Mouse (Mus musculus): ENCODE data around the gene Crocc2. TPM values are rescaled to one million over a fixed set of nuclear protein-coding genes. Genes with fewer than 3 reads are reported as not detected.

Gene Crocc2
- total and polyA plus RNA-seq, 2 experiments from 2014 or later = 0.08 to 0.34 TPM

- no peak overlapping the region for H3K4me3 ChIP-seq (ENCODE audit: low read depth, low read length)
- H3K4me1 ChIP-seq (ENCODE audit: control insufficient read depth, insufficient read depth) = no peaks in the 10 kb centered on the region
- no peak overlapping the region for H3K4me2 ChIP-seq (ENCODE audit: low read depth, low read length)
- H3K9ac ChIP-seq (replicated peaks; ENCODE audit: low read depth, low read length) = no peak overlapping the region
- no peaks in the 10 kb centered on the region for H3K9me3 ChIP-seq (replicated peaks; ENCODE audit: control insufficient read depth, low read length)
- ATAC-seq (ENCODE audit: insufficient read depth, low read depth) (no peak), DNase-seq (ENCODE audit: low spot score) (no peak)
- H3K27me3 ChIP-seq (ENCODE audit: control insufficient read depth, insufficient read depth, low read length) = no peaks in the 10 kb centered on the region
- 74% methylated on average over 6 of the region's 6 CpGs for WGBS
- TF ChIP-seq CTCF (IDR thresholded peaks at IDR 0.05; ENCODE audit: low read depth) (no peak), EP300 (IDR thresholded peaks at IDR 0.05; ENCODE audit: low read depth) (no peak)
- no peaks in the 10 kb centered on the region for H3K36me3 ChIP-seq (replicated peaks; ENCODE audit: control insufficient read depth, insufficient read depth, low read length)
- H3K27ac ChIP-seq (ENCODE audit: low read depth) = no peak overlapping the region
Measured at GRCm38 (mm10) chr1:93271751-93272150, 103.2 kb downstream of the Crocc2 start.

DNA sequence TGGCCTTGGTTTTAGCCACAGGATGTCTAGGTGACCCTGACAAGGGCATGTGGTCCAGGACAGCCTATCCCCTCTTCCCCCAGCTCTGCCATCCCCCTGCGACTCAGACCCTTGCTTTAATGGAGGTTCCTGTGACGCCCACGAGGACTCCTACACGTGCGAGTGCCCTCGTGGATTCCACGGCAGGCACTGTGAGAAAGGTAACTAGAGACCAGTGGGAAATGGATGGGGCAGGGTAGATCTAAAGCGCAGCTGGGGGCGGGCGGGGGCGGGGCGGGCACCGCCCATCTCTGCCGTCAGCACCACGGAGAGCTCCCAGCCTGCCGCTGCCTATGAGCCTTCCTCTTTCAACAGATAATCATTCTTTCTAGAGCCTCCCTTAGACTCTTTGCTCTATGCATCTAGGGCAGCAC, 103.9 kb downstream of the Crocc2 start:
- no peaks in the 10 kb centered on the region for H3K27me3 ChIP-seq (ENCODE audit: control insufficient read depth, insufficient read depth, low read length)
- no peak for ATAC-seq (ENCODE audit: insufficient read depth, low read depth)
- no peaks in the 10 kb centered on the region for H3K36me3 ChIP-seq (replicated peaks; ENCODE audit: control insufficient read depth, insufficient read depth, low read length)
- 4% methylated on average over 15 of the region's 16 CpGs for WGBS
- no peak overlapping the region for H3K27ac ChIP-seq (ENCODE audit: low read depth)
- no peak overlapping the region for H3K4me2 ChIP-seq (ENCODE audit: low read depth, low read length)
- H3K9me3 ChIP-seq (replicated peaks; ENCODE audit: control insufficient read depth, low read length) = no peaks in the 10 kb centered on the region
- no peak overlapping the region for H3K9ac ChIP-seq (replicated peaks; ENCODE audit: low read depth, low read length)
- no peak for TF ChIP-seq CTCF (IDR thresholded peaks at IDR 0.05; ENCODE audit: low read depth)
- no peak for TF ChIP-seq EP300 (IDR thresholded peaks at IDR 0.05; ENCODE audit: low read depth)
- no peak overlapping the region for H3K4me3 ChIP-seq (ENCODE audit: low read depth, low read length)
- peak; percentile 55 for DNase-seq (ENCODE audit: low spot score)
- no peaks in the 10 kb centered on the region for H3K4me1 ChIP-seq (ENCODE audit: control insufficient read depth, insufficient read depth)

- Histone ChIP-seq H3K9me3 (replicated peaks; ENCODE audit: control insufficient read depth, low read length) (no peaks in the 10 kb centered on the region), H3K36me3 (replicated peaks; ENCODE audit: control insufficient read depth, insufficient read depth, low read length) (no peaks in the 10 kb centered on the region), H3K4me1 (ENCODE audit: control insufficient read depth, insufficient read depth) (no peaks in the 10 kb centered on the region), H3K27me3 (ENCODE audit: control insufficient read depth, insufficient read depth, low read length) (no peaks in the 10 kb centered on the region), H3K27ac (ENCODE audit: low read depth) (no peak overlapping the region), H3K4me2 (ENCODE audit: low read depth, low read length) (no peak overlapping the region), H3K4me3 (ENCODE audit: low read depth, low read length) (no peak overlapping the region), H3K9ac (replicated peaks; ENCODE audit: low read depth, low read length) (no peak overlapping the region)
- ATAC-seq (ENCODE audit: insufficient read depth, low read depth) = no peak
- 71% methylated on average over 6 of the region's 6 CpGs for WGBS
- DNase-seq (ENCODE audit: low spot score) = no peak
- TF ChIP-seq EP300 (IDR thresholded peaks at IDR 0.05; ENCODE audit: low read depth) (no peak), CTCF (IDR thresholded peaks at IDR 0.05; ENCODE audit: low read depth) (no peak)
Measured at GRCm38 (mm10) chr1:93275561-93275960, 107.0 kb downstream of the Crocc2 start.

DNA sequence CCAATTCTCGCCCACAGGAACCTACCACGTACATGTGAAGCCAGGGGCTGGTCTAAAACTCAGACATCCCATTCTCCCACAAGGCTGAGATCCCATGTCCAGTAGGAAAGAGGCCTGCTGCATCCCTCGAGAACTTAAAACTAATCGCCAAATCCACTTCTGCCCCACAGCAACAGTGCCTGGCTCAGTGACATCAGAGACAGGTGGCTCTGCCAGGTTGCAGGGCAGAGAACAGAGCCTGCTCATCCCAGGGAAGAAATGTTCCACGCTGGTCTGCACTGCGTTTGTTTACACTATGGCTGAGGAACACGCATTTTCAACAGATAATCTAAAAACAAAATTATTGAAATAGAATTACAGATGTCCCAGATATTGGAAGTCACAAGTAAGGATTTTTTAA, 108.5 kb downstream of the Crocc2 start:
- 72% methylated on average over 7 of the region's 7 CpGs for WGBS

More for the DNA sequence above, 108.5 kb downstream of the Crocc2 start:
- no peak overlapping the region for H3K9ac ChIP-seq (replicated peaks; ENCODE audit: low read depth, low read length)
- no peak for ATAC-seq (ENCODE audit: insufficient read depth, low read depth)
- H3K9me3 ChIP-seq (replicated peaks; ENCODE audit: control insufficient read depth, low read length) = no peaks in the 10 kb centered on the region
- TF ChIP-seq EP300 (IDR thresholded peaks at IDR 0.05; ENCODE audit: low read depth) = no peak
- TF ChIP-seq CTCF (IDR thresholded peaks at IDR 0.05; ENCODE audit: low read depth) = no peak
- H3K4me1 ChIP-seq (ENCODE audit: control insufficient read depth, insufficient read depth) = no peaks in the 10 kb centered on the region
- no peak overlapping the region for H3K4me2 ChIP-seq (ENCODE audit: low read depth, low read length)
- no peak for DNase-seq (ENCODE audit: low spot score)
- H3K27ac ChIP-seq (ENCODE audit: low read depth) = no peak overlapping the region
- H3K36me3 ChIP-seq (replicated peaks; ENCODE audit: control insufficient read depth, insufficient read depth, low read length) = no peaks in the 10 kb centered on the region
- H3K4me3 ChIP-seq (ENCODE audit: low read depth, low read length) = no peak overlapping the region
- no peaks in the 10 kb centered on the region for H3K27me3 ChIP-seq (ENCODE audit: control insufficient read depth, insufficient read depth, low read length)

Small RNA genes lying within 50 kb of the gene (microRNA-seq; reads per million reads assigned to microRNA genes)
- not detected for gene Mir6901

Other genes starting within 250 kb of the Crocc2 start
- 41.9 and 46.3 TPM in 2 replicates for gene Capn10, start 234.3 kb upstream of the Crocc2 start, total RNA-seq (2014; rRNA removed; ENCODE audit: low replicate concordance)
- 10.7 and 12.0 TPM in 2 replicates for gene Capn10, start 234.3 kb upstream of the Crocc2 start, polyA plus RNA-seq (2015; fragmentation: Nextera tagmentation; extraction: Ambion mirVana)
- 0.23 and 0.85 TPM in 2 replicates for gene Gpr35, start 217.9 kb upstream of the Crocc2 start, total RNA-seq (2014; rRNA removed; ENCODE audit: low replicate concordance)
- gene Gpr35, start 217.9 kb upstream of the Crocc2 start, polyA plus RNA-seq (2015; fragmentation: Nextera tagmentation; extraction: Ambion mirVana) = 0.27 and 0.34 TPM in 2 replicates
- not detected in 2 replicates for gene Aqp12, start 162.4 kb upstream of the Crocc2 start, total RNA-seq (2014; rRNA removed; ENCODE audit: low replicate concordance)
- not detected in 2 replicates for gene Aqp12, start 162.4 kb upstream of the Crocc2 start, polyA plus RNA-seq (2015; fragmentation: Nextera tagmentation; extraction: Ambion mirVana)
- 15.6 and 16.4 TPM in 2 replicates for gene Kif1a, start 66.8 kb upstream of the Crocc2 start, total RNA-seq (2014; rRNA removed; ENCODE audit: low replicate concordance)
- gene Kif1a, start 66.8 kb upstream of the Crocc2 start, polyA plus RNA-seq (2015; fragmentation: Nextera tagmentation; extraction: Ambion mirVana) = 7.2 and 7.3 TPM in 2 replicates
- 0.15 TPM in 1 of 2 replicates, not detected in the other for gene Agxt, start 33.5 kb upstream of the Crocc2 start, total RNA-seq (2014; rRNA removed; ENCODE audit: low replicate concordance)
- 0.12 TPM in 1 of 2 replicates, not detected in the other for gene Agxt, start 33.5 kb upstream of the Crocc2 start, polyA plus RNA-seq (2015; fragmentation: Nextera tagmentation; extraction: Ambion mirVana)
- 0.76 TPM in 1 of 2 replicates, not detected in the other for gene 2310007B03Rik, start 7.8 kb upstream of the Crocc2 start, total RNA-seq (2014; rRNA removed; ENCODE audit: low replicate concordance)
- gene 2310007B03Rik, start 7.8 kb upstream of the Crocc2 start, polyA plus RNA-seq (2015; fragmentation: Nextera tagmentation; extraction: Ambion mirVana) = 0.07 and 0.29 TPM in 2 replicates
- gene Sned1, start 67.1 kb downstream of the Crocc2 start, total RNA-seq (2014; rRNA removed; ENCODE audit: low replicate concordance) = 7.1 and 43.7 TPM in 2 replicates
- gene Sned1, start 67.1 kb downstream of the Crocc2 start, polyA plus RNA-seq (2015; fragmentation: Nextera tagmentation; extraction: Ambion mirVana) = 3.0 and 3.9 TPM in 2 replicates
- 17.4 and 25.9 TPM in 2 replicates for gene Mterf4, start 137.2 kb downstream of the Crocc2 start, total RNA-seq (2014; rRNA removed; ENCODE audit: low replicate concordance)
- gene Mterf4, start 137.2 kb downstream of the Crocc2 start, polyA plus RNA-seq (2015; fragmentation: Nextera tagmentation; extraction: Ambion mirVana) = 17.8 and 20.9 TPM in 2 replicates
- 2.8 and 3.2 TPM in 2 replicates for gene Ppp1r7, start 174.1 kb downstream of the Crocc2 start, total RNA-seq (2014; rRNA removed; ENCODE audit: low replicate concordance)
- 38.3 and 43.0 TPM in 2 replicates for gene Ppp1r7, start 174.1 kb downstream of the Crocc2 start, polyA plus RNA-seq (2015; fragmentation: Nextera tagmentation; extraction: Ambion mirVana)
- 4.3 and 5.7 TPM in 2 replicates for gene Pask, start 174.8 kb downstream of the Crocc2 start, total RNA-seq (2014; rRNA removed; ENCODE audit: low replicate concordance)
- gene Pask, start 174.8 kb downstream of the Crocc2 start, polyA plus RNA-seq (2015; fragmentation: Nextera tagmentation; extraction: Ambion mirVana) = 1.9 and 2.2 TPM in 2 replicates
- gene Ano7, start 205.2 kb downstream of the Crocc2 start, total RNA-seq (2014; rRNA removed; ENCODE audit: low replicate concordance) = not detected in 2 replicates
- gene Ano7, start 205.2 kb downstream of the Crocc2 start, polyA plus RNA-seq (2015; fragmentation: Nextera tagmentation; extraction: Ambion mirVana) = 0.11 TPM in 1 of 2 replicates, not detected in the other

All from heart, postnatal 0 days (tissue).